Mouse (Mus musculus) kidney, adult 18-20 months (tissue): ENCODE data around the gene Ppp1r18.
A peak's percentile ranks its signal among the peaks of the same experiment; 100 is the strongest.

Experiments used
- DNase-seq: peaks from one replicate; pipeline ENCODE4 v3.0.0; 2021

Gene Ppp1r18

DNA sequence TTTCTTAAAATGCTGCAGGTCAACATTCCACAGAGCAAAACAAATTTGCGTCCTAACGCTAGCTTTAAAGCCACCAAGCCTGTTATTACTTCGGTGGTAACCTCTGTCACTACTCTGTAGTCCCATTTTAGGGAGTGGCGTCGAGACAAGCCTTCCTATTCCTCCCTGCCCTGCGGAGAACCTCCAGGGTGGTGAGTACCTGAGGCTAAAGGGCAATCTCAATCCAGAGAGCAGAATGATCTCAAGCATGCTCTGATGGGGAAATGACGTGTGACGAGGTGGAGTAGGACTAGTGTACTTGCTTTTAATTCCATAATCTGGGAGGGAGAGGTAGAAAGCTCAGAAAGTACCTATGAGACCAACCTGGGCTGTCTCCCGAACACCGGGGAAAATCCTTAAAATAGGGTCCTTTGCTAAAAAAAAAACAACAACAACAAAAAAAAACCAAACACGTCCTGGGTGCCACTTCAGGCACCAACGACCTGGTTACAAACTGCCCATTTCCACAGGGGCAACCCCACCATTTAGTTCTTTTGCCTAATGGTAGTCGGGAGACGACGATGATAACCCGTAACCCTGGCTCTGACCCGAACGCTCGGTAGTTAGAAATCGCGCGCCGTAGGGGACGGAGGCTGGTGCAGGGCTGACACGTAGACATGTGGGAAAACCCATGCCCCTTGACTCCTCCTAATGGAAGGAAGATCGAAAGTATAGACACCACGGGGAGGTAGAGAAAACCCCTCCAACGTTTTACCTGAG, 50.3 kb downstream of the Ppp1r18 start:
- DNase-seq, result peak; percentile 33

DNA sequence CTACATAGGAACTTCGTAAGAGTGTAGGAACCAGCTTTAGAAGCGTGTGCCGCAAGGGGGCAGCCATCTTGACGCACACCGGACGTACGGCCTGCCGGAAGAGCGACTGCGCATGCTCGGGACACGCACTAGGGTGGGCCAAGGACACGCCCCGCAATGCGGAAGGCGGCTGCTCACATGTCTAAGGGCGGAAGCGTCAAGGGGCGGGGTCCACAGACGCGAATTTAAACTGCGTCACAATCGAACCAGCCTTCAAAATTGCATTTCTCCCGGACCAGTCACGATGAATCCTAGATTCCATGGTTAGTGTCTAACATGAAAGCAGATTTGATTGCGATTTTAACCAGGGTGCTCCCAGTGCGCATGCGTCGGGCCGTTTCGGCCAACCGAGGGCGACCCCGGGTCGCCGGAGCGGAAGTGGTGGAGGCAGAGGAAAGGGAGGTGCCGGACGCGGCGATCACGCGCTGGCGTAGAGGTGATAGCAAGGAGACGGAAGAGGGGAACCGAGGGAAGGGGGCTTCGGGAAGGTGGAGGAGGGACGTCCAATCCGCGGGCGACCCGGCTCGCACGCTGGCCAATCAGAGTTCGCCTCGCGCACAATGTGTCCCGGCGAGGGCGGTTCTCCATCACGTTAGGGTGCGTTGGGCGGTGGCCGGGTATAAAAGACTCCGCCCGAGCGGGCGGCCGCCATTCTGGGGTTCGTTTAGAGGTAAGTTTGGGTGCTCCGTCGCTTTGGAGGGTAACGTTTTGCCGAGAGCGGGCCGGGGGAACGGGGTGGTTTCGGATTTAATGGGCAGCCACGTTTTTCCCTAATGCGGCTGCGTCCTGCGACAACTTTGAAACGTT, 51.1 kb downstream of the Ppp1r18 start, which contains the start of the genes Mrps18b and Ppp1r10:
Gene Mrps18b (minus strand): TSS at position 93 of the 846 bp plus-strand sequence.
Gene Ppp1r10 (plus strand): TSS at position 138 of the 846 bp plus-strand sequence.
- peak; percentile 98 for DNase-seq

DNA sequence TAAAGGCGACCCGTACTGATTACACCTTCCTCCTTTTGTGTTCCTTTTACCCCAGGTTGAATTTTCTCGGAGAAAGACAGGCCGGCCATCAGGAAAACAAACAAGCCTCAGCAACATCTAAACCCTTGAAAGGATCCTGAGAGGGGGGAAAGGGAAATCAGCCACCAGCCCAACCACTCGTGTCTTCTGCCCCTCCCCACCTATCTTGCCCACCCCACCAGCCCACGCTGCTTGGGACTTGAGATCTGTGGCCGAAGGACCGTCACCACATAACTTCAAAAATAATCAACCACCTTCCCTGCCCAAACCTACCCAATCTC, 51.7 kb downstream of the Ppp1r18 start:
- no peak for DNase-seq

DNA sequence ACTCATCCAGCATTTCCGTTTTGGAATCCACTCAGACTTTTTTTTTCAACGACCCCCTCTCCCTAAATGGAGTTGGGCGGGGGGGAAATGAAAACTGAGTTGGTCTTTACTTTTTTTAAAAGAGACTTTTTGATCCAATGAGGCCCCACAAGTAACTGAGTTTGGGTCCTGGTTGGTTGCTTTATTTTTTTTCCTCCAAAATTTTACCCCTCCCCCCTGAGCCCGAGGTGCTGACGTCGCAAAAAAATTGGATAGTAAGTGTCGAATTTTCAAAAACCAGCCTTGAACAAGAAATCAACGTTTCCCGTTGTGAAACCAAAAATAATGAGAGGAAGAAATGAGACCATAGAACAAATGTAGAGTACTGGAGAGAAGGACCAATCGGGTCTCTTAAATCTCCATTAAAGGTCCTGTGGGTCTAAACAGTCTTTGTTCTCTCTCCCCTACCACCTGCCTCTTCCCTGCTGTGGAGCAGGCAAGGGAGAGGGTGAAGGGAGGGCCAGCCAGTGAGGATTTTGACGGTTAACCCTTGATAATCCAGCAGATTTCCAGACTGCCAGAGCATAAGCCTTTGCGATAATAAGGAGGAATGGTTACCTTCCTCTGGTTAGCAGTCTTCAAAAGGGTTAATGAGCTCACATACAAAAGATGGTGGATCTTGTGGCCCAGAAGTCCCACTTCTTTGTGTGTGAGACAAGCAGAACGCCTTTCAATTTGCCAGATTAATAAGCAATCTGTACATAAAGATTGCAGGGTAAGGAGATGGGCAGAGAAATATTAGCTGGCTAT, 52.3 kb downstream of the Ppp1r18 start:
- peak; percentile 41 for DNase-seq

DNA sequence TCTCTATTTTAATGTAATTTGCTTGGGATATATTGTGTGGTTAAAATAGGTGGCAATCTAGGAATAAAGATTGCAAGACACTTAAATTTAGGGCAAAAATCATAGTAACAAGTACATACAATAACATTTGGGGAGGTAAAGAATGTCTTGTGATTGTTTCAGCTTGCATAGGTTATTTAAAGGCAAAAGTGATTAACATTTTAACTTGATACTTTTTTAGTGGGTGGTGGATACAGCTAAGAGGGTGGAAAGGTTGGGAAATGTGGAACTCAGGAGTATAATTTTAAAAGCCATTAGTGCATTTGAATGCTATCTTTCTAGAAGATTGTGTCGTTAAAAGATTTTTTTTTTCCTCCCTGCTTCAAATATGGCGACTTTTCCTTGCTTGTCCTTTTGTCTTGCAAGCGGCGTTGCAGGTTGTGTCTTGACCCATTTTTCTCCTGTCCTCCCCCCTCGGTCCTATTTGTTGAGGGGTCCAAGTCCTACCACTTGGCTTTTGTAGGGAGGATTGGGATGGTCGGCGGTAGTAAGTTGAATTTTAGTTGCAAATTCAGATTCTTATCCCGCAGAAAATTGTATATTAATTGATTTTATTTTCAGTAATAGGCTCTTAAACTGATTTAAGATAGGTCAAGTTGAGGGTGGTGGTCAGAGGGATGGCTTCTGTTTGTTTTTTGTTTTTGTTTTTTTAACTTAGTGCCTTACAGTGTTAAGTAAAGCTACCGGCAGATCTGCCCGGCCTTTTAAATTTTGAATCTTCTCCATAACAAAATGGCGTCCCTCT, 53.1 kb downstream of the Ppp1r18 start:
- DNase-seq, result peak; percentile 49

DNA sequence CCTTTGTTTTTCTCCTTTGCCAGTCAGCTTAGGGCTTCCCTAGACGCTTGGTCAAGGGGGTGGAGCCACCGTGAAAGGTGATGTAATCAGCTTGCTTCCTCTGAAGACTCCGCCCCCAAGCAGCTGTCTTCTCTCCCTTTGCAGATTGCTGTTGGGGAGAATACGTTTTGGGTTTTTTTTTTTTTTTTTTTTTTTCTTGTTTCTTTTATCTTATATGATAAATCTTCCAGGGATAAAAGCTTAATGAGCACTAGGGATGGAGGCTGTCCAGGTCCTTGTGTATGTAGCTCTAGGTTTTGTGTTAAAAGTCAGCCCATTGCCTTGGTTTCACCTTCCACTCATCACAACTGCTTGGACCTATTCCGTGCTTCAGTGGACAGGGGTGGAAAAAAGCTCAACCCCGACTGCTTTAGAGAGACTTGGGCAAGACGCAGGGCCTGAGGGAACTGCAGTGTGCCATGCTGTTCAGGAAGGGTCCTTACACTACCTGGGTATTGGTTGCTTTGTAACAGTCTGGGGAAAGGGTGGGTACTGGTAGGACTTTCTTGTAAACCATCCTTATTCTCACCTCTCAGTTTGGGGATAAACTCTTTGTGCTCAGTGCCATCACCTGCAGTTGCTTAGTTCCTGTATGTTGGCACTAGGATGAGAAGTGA, 53.8 kb downstream of the Ppp1r18 start:
- DNase-seq, result peak; percentile 95

DNA sequence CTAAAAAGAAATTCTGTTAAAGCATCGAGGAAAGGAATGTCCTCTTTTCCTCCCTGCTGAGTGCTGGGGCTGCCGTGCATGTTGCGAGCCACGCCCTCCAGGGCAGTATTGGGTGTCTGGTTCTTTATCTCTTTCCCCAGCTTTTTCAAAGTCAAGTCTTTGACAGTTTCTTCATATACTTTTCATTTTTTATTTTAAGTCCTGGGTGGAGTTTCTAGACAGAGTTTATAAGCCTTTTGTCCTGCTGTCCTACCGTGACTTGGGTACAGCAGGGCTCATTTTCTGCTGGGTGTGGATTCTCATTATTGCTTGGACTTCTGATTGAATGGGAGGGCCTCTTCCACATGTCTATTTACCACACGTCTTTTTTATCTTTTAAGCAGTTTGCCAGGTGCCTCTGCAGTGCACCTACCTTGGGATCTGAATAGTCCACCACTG, 54.5 kb downstream of the Ppp1r18 start:
- no peak for DNase-seq

DNA sequence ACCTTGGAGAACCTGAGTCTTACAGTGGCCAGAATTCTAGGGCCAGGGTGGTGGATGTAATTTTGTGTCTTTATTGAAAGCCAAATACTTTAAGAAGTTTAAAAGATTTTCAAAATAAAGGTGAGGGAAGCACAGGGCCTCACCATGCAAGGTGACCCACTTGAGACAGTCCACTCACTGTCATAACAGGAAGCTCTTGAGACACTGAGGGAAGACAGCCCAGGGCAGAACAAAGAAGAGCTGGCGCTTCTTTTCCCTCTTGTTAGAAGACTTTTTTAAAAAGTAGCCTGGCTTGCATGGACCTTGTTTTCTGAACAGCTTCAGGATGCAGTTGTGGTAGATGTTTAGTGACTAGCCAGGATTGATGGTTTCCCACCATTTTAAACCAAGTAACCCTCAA, 55.0 kb downstream of the Ppp1r18 start:
- no peak for DNase-seq

DNA sequence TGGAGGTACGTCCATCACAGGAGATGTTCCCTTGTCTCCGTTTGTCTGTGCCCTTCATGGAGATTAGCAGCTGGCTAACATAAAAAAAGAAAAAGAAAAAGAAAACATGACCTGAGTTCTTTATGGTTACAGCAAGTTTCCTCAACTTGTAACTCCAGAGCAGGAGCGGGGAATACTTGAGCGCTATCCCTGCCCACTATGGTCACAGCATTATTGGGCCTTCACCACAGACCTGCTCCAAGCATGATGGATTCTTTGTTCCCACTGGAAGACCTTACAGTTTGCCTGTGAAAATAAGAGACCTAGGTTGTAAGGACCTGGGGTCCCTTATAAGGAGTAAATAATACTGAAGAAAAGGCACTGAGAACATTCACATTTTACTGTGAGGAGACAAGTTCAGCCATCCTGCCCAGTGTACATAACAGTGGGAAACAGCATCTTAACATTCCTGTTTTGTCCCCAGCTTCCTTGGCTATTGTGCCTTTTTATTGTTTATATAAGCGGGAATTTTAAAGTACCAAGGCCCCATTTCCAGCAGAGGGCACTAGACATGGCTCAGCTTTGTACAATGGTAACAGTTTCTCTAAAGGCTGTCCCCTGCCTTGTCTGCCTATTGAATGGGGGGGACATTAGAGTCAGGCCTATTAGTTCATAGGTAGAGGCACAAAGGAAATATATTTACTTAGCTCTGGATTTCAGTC, 55.6 kb downstream of the Ppp1r18 start:
- DNase-seq, result no peak

DNA sequence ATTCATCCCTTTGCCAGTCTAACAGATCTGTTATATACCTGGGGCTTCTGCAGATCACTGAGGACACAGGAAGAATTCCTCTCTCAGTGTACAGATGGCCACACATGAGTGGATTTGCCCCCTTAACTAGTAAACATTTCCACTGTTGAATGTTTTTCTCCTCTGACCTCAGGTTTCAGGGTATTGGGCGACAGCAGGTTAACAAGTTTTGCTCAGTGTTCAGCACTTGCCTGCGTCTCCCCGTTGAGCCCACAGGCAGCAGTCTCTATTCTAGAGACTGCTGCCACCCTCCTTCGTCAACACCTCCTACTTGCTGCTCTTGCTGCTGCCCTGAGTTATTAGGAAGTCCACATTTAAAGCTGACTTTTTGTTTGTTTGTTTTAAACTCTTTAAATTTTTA, 56.3 kb downstream of the Ppp1r18 start:
- DNase-seq, result no peak

DNA sequence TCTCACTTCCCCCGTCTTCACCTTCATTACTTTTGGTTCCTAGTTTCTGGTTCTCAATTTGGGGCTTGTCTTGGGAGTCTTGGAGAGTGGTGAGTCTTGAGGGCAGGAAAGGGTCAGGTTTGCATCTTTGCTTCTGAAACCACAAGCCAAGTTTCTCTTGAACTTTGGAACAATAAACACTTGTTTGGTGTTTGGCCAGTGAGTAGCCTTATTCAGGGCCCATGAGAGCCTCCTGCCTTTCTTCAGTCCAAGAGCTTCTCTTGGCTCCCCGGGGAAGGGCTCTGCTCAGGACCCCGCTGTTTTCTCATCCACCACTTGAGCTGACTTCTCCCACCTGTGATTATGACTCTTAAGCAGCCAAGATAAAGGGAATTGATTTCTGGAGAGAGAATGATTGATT, 57.2 kb downstream of the Ppp1r18 start:
- peak; percentile 18 for DNase-seq

DNA sequence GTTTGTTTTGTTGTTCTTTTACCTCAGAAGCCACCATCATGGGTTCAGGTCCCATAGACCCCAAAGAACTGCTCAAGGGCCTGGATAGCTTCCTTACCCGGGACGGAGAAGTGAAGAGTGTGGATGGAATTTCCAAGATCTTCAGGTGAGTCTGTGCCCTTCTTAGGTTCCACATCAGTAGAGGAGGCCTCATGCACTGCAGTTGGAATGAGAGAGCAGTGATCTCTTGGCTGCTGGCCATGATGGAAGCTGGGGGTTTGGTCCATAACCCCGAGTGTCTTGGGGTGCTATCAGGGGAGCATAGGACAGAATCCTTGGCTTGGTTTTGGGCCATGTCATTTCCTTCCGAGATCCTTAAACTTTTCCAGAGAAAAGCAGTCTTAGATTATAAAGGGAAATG, 57.9 kb downstream of the Ppp1r18 start:
- DNase-seq, result no peak
